Mouse (Mus musculus): ENCODE data around the gene Rabggta. TPM values are rescaled to one million over a fixed set of nuclear protein-coding genes. Genes with fewer than 3 reads are reported as not detected.

The Rabggta gene
- polyA plus RNA-seq, 1 experiment from 2014 or later = 20.7 TPM

GRCm38 (mm10) chr14:55757566-55757965, 35.5 kb upstream of the Rabggta start:
- no peak overlapping the region for H3K4me3 ChIP-seq
- H3K27ac ChIP-seq = no peak overlapping the region
- H3K36me3 ChIP-seq = peaks cover 31% of the 10 kb centered on the region
- H3K9ac ChIP-seq = no peak overlapping the region
- ATAC-seq (replicated peaks; ENCODE audit: insufficient number of reproducible peaks, insufficient read depth, low FRiP score, low read depth) = no peak
- H3K4me2 ChIP-seq = no peak overlapping the region
- peaks cover 12% of the 10 kb centered on the region for H3K27me3 ChIP-seq
- no peaks in the 10 kb centered on the region for H3K9me3 ChIP-seq (replicated peaks)
- 34% methylated on average over 6 of the region's 6 CpGs for WGBS
- H3K4me1 ChIP-seq (replicated peaks) = peaks cover 25% of the 10 kb centered on the region

- no peak for ATAC-seq (replicated peaks; ENCODE audit: insufficient number of reproducible peaks, insufficient read depth, low FRiP score, low read depth)
- peaks cover 30% of the 10 kb centered on the region for H3K4me1 ChIP-seq (replicated peaks)
- peak overlapping the region; percentile 92; the same call in 1 of the 2 replicates for H3K4me2 ChIP-seq
- no peaks in the 10 kb centered on the region for H3K27me3 ChIP-seq
- WGBS = 86% methylated on average over 10 of the region's 10 CpGs
- no peak overlapping the region for H3K9ac ChIP-seq
- peaks cover 37% of the 10 kb centered on the region for H3K36me3 ChIP-seq
- H3K4me3 ChIP-seq = peak overlapping the region; percentile 94
- H3K27ac ChIP-seq = no peak overlapping the region
- no peaks in the 10 kb centered on the region for H3K9me3 ChIP-seq (replicated peaks)
Observed at GRCm38 (mm10) chr14:55747051-55747847, 25.2 kb upstream of the Rabggta start.

DNA sequence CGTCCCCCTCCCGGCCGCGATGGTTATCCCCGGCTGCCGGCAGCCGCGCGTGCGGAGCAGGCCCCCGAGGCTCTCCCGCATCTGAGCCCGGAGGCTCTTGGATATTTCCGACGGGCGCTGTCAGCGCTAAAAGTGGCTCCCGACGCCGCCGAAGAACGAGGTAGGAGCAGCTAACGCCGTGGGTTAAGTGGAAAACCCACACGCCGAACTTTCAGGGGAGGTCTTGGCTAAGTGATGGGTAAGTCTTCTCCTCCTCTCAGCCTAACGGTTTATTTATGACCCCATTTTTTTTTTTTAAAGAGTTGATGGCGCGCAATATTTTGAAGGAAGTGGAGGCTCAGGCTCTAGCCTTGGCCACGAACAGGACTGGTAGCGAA, 23.8 kb upstream of the Rabggta start:
- under 1% methylated on average over 31 of the region's 31 CpGs for WGBS
- no peak for ATAC-seq (replicated peaks; ENCODE audit: insufficient number of reproducible peaks, insufficient read depth, low FRiP score, low read depth)

DNA sequence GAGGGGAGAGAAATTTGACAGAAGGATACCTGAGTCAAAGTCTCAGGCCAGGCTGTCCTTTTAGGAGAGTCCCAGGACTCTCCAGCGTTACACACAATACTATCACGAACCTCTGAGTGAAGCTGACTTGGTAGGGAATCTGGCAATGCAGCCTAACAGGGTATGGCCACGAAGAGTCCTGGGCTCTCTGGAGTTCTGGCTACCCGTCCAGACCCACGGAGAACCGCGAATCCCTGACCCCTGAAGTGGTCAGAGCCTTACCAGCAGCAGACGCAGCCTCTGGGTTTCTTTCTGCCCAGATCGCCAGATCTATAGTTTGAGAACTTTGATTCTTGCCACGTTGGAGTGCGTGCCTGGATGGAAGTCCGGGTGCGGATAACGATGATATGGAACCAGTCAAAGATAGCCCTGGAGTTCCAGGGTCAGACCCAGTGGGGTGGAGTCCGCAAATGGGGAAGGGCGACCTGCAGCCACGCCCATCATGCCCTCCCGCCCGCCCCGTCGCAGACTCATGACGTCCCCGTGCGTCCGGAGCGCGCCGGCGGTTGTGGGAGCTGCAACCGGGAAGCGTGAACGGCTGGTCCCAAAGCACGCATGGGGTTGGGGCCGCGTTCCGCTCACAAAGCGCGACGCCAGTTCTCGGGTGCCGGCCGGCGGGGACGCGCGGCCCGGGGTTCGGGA, 23.3 kb upstream of the Rabggta start, which contains the start of the genes Dhrs1 and Nop9:
TSS of gene Dhrs1 (minus strand) at position 511 of the 681 bp plus-strand sequence.
TSS of gene Nop9 (plus strand) at position 514 of the 681 bp plus-strand sequence.
- ATAC-seq (replicated peaks; ENCODE audit: insufficient number of reproducible peaks, insufficient read depth, low FRiP score, low read depth) = peak; percentile 82
- H3K27ac ChIP-seq = peak within 1 kb of the TSS; percentile 65
- peak within 1 kb of the TSS; percentile 92 for H3K4me2 ChIP-seq
- no peaks in the 10 kb centered on the region for H3K9me3 ChIP-seq (replicated peaks)
- H3K9ac ChIP-seq = peak within 1 kb of the TSS; percentile 92
- H3K4me3 ChIP-seq = peak within 1 kb of the TSS; percentile 94
- H3K36me3 ChIP-seq = peaks cover 33% of the 10 kb centered on the region
- H3K27me3 ChIP-seq = no peaks in the 10 kb centered on the region
- WGBS = 1% methylated on average over 48 of the region's 48 CpGs
- peaks cover 30% of the 10 kb centered on the region for H3K4me1 ChIP-seq (replicated peaks)

More for the DNA sequence above, 23.8 kb upstream of the Rabggta start:
- H3K27me3 ChIP-seq = no peaks in the 10 kb centered on the region
- H3K4me3 ChIP-seq = peak overlapping the region; percentile 94
- peaks cover 35% of the 10 kb centered on the region for H3K36me3 ChIP-seq
- H3K4me1 ChIP-seq (replicated peaks) = peaks cover 30% of the 10 kb centered on the region
- no peaks in the 10 kb centered on the region for H3K9me3 ChIP-seq (replicated peaks)
- H3K4me2 ChIP-seq = peak overlapping the region; percentile 92
- H3K9ac ChIP-seq = peak overlapping the region; percentile 92
- H3K27ac ChIP-seq = peak overlapping the region; percentile 59

DNA sequence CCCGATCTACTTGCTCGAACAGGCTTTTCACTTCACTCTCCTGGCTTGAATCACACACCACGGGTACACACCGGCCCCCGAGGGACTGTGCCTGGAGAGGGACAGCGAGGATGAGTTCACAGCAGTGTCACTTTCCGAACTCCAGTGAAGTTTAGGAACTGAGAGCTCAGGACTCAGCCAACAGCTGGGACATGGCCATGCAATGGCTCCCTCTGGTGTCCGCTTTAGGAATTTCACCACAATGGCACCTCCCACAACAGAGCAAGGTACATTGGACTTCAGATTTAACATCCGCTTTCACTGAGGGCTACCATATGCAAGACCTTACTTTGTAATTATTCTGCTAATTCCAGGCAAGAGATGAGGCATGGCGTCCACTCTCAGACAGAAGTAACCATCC, 21.6 kb upstream of the Rabggta start:
- no peaks in the 10 kb centered on the region for H3K9me3 ChIP-seq (replicated peaks)
- H3K27ac ChIP-seq = no peak overlapping the region
- 0 out of 2 replicates have a peak overlapping the region, but pooled peaks have one; percentile 7 for H3K4me3 ChIP-seq
- peak overlapping the region; percentile 18 for H3K4me2 ChIP-seq
- no peaks in the 10 kb centered on the region for H3K27me3 ChIP-seq
- WGBS = 20% methylated on average over 10 of the region's 10 CpGs
- H3K4me1 ChIP-seq (replicated peaks) = peaks cover 30% of the 10 kb centered on the region
- peaks cover 36% of the 10 kb centered on the region; the same call in 1 of the 2 replicates for H3K36me3 ChIP-seq
- 0 out of 2 replicates have a peak, but pooled peaks have one; percentile 50 for ATAC-seq (replicated peaks; ENCODE audit: insufficient number of reproducible peaks, insufficient read depth, low FRiP score, low read depth)
- peak overlapping the region; percentile 39; the same call in 1 of the 2 replicates for H3K9ac ChIP-seq

- H3K36me3 ChIP-seq = peaks cover 40% of the 10 kb centered on the region; the same call in 1 of the 2 replicates
- no peak overlapping the region for H3K4me3 ChIP-seq
- no peak overlapping the region for H3K9ac ChIP-seq
- H3K27ac ChIP-seq = no peak overlapping the region
- no peaks in the 10 kb centered on the region for H3K27me3 ChIP-seq
- H3K9me3 ChIP-seq (replicated peaks) = no peaks in the 10 kb centered on the region
- no peak overlapping the region for H3K4me2 ChIP-seq
- no peak for ATAC-seq (replicated peaks; ENCODE audit: insufficient number of reproducible peaks, insufficient read depth, low FRiP score, low read depth)
- no peaks in the 10 kb centered on the region for H3K4me1 ChIP-seq (replicated peaks)
- WGBS = 84% methylated on average over 9 of the region's 9 CpGs
Observed at GRCm38 (mm10) chr14:55737086-55737687, 15.1 kb upstream of the Rabggta start.

DNA sequence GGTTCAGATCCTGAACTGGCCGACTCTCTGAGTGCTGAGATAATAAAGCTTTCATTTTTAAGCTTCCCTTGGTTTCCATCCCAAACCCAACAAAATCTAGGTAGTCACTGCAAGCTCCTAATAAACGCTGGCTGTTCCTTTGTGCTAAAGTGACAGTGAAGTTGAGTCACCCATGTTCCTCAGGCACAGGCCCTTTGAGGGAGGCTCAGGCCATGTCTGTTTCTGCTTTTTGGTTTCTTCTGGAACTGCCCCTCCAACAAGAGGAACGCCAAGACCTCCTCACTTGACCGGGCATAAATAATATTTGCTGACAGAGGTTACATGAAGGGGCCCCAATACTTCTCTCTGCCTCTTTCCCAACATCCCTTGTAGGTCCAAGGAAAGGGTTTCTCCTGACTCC, 13.7 kb upstream of the Rabggta start:
- no peaks in the 10 kb centered on the region for H3K4me1 ChIP-seq (replicated peaks)
- no peak overlapping the region for H3K4me2 ChIP-seq
- 75% methylated on average over 4 of the region's 4 CpGs for WGBS
- ATAC-seq (replicated peaks; ENCODE audit: insufficient number of reproducible peaks, insufficient read depth, low FRiP score, low read depth) = no peak
- no peak overlapping the region for H3K4me3 ChIP-seq
- H3K9me3 ChIP-seq (replicated peaks) = no peaks in the 10 kb centered on the region
- H3K9ac ChIP-seq = no peak overlapping the region
- H3K27me3 ChIP-seq = no peaks in the 10 kb centered on the region; the same call in 1 of the 2 replicates
- H3K36me3 ChIP-seq = peaks cover 29% of the 10 kb centered on the region; the same call in 1 of the 2 replicates
- no peak overlapping the region for H3K27ac ChIP-seq

GRCm38 (mm10) chr14:55735334-55735733, 13.3 kb upstream of the Rabggta start:
- Histone ChIP-seq H3K4me2 (no peak overlapping the region), H3K36me3 (peaks cover 26% of the 10 kb centered on the region; the same call in 1 of the 2 replicates), H3K9ac (no peak overlapping the region), H3K27ac (no peak overlapping the region), H3K27me3 (no peaks in the 10 kb centered on the region; the same call in 1 of the 2 replicates), H3K9me3 (replicated peaks) (no peaks in the 10 kb centered on the region), H3K4me3 (no peak overlapping the region), H3K4me1 (replicated peaks) (no peaks in the 10 kb centered on the region)
- ATAC-seq (replicated peaks; ENCODE audit: insufficient number of reproducible peaks, insufficient read depth, low FRiP score, low read depth) = no peak
- WGBS = 65% methylated on average over 3 of the region's 3 CpGs

GRCm38 (mm10) chr14:55734869-55735268, 12.8 kb upstream of the Rabggta start:
- Histone ChIP-seq H3K4me3 (no peak overlapping the region), H3K4me2 (no peak overlapping the region), H3K27ac (no peak overlapping the region), H3K9me3 (replicated peaks) (no peaks in the 10 kb centered on the region), H3K27me3 (no peaks in the 10 kb centered on the region; the same call in 1 of the 2 replicates), H3K36me3 (peaks cover 21% of the 10 kb centered on the region; the same call in 1 of the 2 replicates), H3K4me1 (replicated peaks) (no peaks in the 10 kb centered on the region), H3K9ac (no peak overlapping the region)
- WGBS = 67% methylated on average over 7 of the region's 7 CpGs
- ATAC-seq (replicated peaks; ENCODE audit: insufficient number of reproducible peaks, insufficient read depth, low FRiP score, low read depth) = no peak

DNA sequence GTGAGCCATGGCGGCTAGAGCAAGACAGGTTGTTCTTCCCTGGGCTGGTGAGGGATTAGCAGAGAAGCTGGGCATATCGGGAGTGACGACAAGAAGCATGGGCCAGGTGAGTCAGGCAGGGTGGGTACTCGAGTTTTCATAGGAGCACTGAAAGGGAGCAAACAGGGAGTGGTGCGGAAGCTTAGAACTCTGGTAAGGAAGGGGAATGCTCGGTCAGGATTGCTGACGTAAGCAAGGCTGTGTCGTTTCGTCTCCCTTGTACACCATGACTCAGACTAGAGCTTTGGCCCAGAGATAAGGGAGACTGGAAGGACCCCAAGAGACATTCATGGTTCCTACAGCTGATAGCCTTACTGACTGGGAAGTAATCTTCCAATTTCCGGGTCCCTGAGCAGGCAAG, 11.8 kb upstream of the Rabggta start:
- no peak overlapping the region for H3K4me2 ChIP-seq
- no peaks in the 10 kb centered on the region for H3K4me1 ChIP-seq (replicated peaks)
- no peak overlapping the region for H3K9ac ChIP-seq
- no peak overlapping the region for H3K27ac ChIP-seq
- no peaks in the 10 kb centered on the region for H3K9me3 ChIP-seq (replicated peaks)
- no peak for ATAC-seq (replicated peaks; ENCODE audit: insufficient number of reproducible peaks, insufficient read depth, low FRiP score, low read depth)
- no peaks in the 10 kb centered on the region; the same call in 1 of the 2 replicates for H3K27me3 ChIP-seq
- H3K4me3 ChIP-seq = no peak overlapping the region
- 58% methylated on average over 10 of the region's 10 CpGs for WGBS
- H3K36me3 ChIP-seq = peaks cover 11% of the 10 kb centered on the region; the same call in 1 of the 2 replicates

DNA sequence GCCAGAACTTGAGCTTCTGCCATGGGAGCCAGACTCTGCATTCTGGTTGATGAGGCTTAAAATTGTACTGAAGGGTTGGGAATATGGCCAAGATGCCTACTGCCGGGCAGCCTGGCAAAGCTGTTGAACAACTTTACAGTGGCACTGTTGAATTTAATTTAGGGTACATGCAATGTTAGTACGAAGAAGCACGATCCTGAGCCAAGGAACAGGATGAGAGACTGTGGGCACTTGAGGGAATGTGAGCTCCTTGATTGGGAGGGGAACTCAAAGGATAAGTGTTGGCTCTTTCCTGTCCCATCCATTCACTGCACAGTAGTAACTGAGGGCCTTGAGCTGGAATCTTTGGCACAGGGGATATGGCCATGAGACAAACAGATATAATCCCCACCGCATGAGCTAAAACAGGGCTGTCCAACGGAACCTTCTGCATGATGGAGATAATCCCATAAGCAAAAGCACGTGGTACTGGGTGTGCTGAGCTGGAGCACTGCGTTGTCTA, 8.5 kb upstream of the Rabggta start:
- 74% methylated on average over 7 of the region's 7 CpGs for WGBS
- Histone ChIP-seq H3K9me3 (replicated peaks) (no peaks in the 10 kb centered on the region), H3K9ac (no peak overlapping the region)

More for the DNA sequence above, 8.5 kb upstream of the Rabggta start:
- Histone ChIP-seq H3K27me3 (peaks cover 6% of the 10 kb centered on the region; the same call in 1 of the 2 replicates), H3K4me1 (replicated peaks) (no peaks in the 10 kb centered on the region), H3K4me3 (no peak overlapping the region), H3K27ac (no peak overlapping the region), H3K36me3 (no peaks in the 10 kb centered on the region), H3K4me2 (no peak overlapping the region)
- ATAC-seq (replicated peaks; ENCODE audit: insufficient number of reproducible peaks, insufficient read depth, low FRiP score, low read depth) = no peak

Data from heart, embryonic 15.5 days (tissue).